21 mouse cellular contexts compared by ENCODE assay signal in genomic region chr14:101737501-101737900, GRCm38 (mm10). TPM values are rescaled to one million over a fixed set of nuclear protein-coding genes. Genes with fewer than 3 reads are reported as not detected.
"Had no signal": no experiment of that assay in that cellular context is flagged by ENCODE, and none has a peak within 500 bp of the region (broad histone marks: within the 10 kb centered on the region; RNA-seq: fewer than 3 reads in every experiment).

No protein-coding gene starts in this region.

- DNase-seq: liver; liver, embryonic 13.5 days; liver, postnatal 0 days; lung, adult 2 months; lung, embryonic 14.5 days; lung, postnatal 10 days; lung, postnatal 14 days; lung, postnatal 36 days; lung, postnatal 4 days; midbrain, embryonic 14.5 days had no signal

RNA-seq across cellular contexts. Expression of gene Lmo7, which starts 7.7 kb away (rescaled TPM):
- total RNA-seq: megakaryocyte-erythroid progenitor cell, adult 5-6 weeks had no signal

RNA-seq across cellular contexts. Expression of gene Gm9922, which starts 7.9 kb away (rescaled TPM):
- total RNA-seq: left cerebral cortex, adult 8-10 months; left cerebral cortex, postnatal 10 days; left cerebral cortex, postnatal 14 days; left cerebral cortex, postnatal 25 days; left cerebral cortex, postnatal 36 days; liver, adult 2 months; megakaryocyte progenitor cell, adult 5-6 weeks; megakaryocyte, adult 5-6 weeks; megakaryocyte-erythroid progenitor cell, adult 5-6 weeks; midbrain, postnatal 0 days; monocyte, adult 5-6 weeks had no signal
